Mouse (Mus musculus) right cerebral cortex, postnatal 4 days (tissue): ENCODE results near the gene Prkg1.

Source experiments
- DNase-seq: peaks from one replicate; pipeline ENCODE4 v3.0.0-alpha.2; 2022

The Prkg1 gene

GRCm38 (mm10) chr19:31616830-31617229 lies 148.0 kb downstream of the Prkg1 start:
- DNase-seq = no peak

- DNase-seq = no peak
Measured at GRCm38 (mm10) chr19:31616159-31616558, 148.7 kb downstream of the Prkg1 start.

- no peak for DNase-seq
Measured at GRCm38 (mm10) chr19:31613146-31613545, 151.7 kb downstream of the Prkg1 start.

GRCm38 (mm10) chr19:31602578-31602977 lies 162.3 kb downstream of the Prkg1 start:
- no peak for DNase-seq

- DNase-seq = no peak
Measured at GRCm38 (mm10) chr19:31594011-31594410, 170.8 kb downstream of the Prkg1 start.

- no peak for DNase-seq
Measured at GRCm38 (mm10) chr19:31590701-31591100, 174.1 kb downstream of the Prkg1 start.

GRCm38 (mm10) chr19:31577092-31577491 lies 187.7 kb downstream of the Prkg1 start:
- DNase-seq = no peak

GRCm38 (mm10) chr19:31564329-31564728 lies 200.5 kb downstream of the Prkg1 start:
- DNase-seq = no peak

GRCm38 (mm10) chr19:31546063-31546462 lies 218.8 kb downstream of the Prkg1 start:
- no peak for DNase-seq

GRCm38 (mm10) chr19:31531249-31531740 lies 233.5 kb downstream of the Prkg1 start:
- no peak for DNase-seq

GRCm38 (mm10) chr19:31530616-31531015 lies 234.2 kb downstream of the Prkg1 start:
- no peak for DNase-seq

- no peak for DNase-seq
Measured at GRCm38 (mm10) chr19:31529890-31530289, 234.9 kb downstream of the Prkg1 start.

GRCm38 (mm10) chr19:31514490-31514889 lies 250.3 kb downstream of the Prkg1 start:
- DNase-seq = no peak

GRCm38 (mm10) chr19:31507831-31508230 lies 257.0 kb downstream of the Prkg1 start:
- DNase-seq = no peak

- DNase-seq = no peak
Measured at GRCm38 (mm10) chr19:31506296-31506695, 258.5 kb downstream of the Prkg1 start.

- no peak for DNase-seq
Measured at GRCm38 (mm10) chr19:31505041-31505440, 259.8 kb downstream of the Prkg1 start.

GRCm38 (mm10) chr19:31497386-31497785 lies 267.4 kb downstream of the Prkg1 start:
- DNase-seq = no peak

- DNase-seq = no peak
Measured at GRCm38 (mm10) chr19:31489606-31490005, 275.2 kb downstream of the Prkg1 start.

GRCm38 (mm10) chr19:31471766-31472165 lies 293.1 kb downstream of the Prkg1 start:
- no peak for DNase-seq

- DNase-seq = no peak
Measured at GRCm38 (mm10) chr19:31460188-31460587, 304.6 kb downstream of the Prkg1 start.

GRCm38 (mm10) chr19:31444101-31444500 lies 320.7 kb downstream of the Prkg1 start:
- no peak for DNase-seq

- no peak for DNase-seq
Measured at GRCm38 (mm10) chr19:31442311-31442710, 322.5 kb downstream of the Prkg1 start.

GRCm38 (mm10) chr19:31433446-31433845 lies 331.4 kb downstream of the Prkg1 start:
- no peak for DNase-seq

- no peak for DNase-seq
Measured at GRCm38 (mm10) chr19:31431411-31431810, 333.4 kb downstream of the Prkg1 start.

- DNase-seq = no peak
Measured at GRCm38 (mm10) chr19:31426142-31426541, 338.7 kb downstream of the Prkg1 start.

- DNase-seq = no peak
Measured at GRCm38 (mm10) chr19:31425199-31425598, 339.6 kb downstream of the Prkg1 start.
